Mouse (Mus musculus) splenic B cell, adult 2 months (primary cell): ENCODE measurements around the gene Paf1.
"Not testable (repeated sequence)": the region's sequence is repeated elsewhere in the genome, so short reads cannot be mapped to it uniquely, and the experiment has no call there.

Source experiments
- DNase-seq: peaks from one replicate; pipeline ENCODE4 v3.0.0-alpha.2; 2011; ENCODE audit warnings: low read depth, low spot score
- H3K27me3 ChIP-seq: 2 replicates; pipeline ENCODE4 v1.6.1; 2012; ENCODE audit warnings: mild to moderate bottlenecking, low read length, moderate library complexity, mixed read lengths; ENCODE audit not compliant: control insufficient read depth, poor library complexity, insufficient read depth, severe bottlenecking
- H3K36me3 ChIP-seq: 2 replicates; pipeline ENCODE4 v1.6.1; 2012; ENCODE audit warnings: mild to moderate bottlenecking, low read length, moderate library complexity, mixed read lengths; ENCODE audit not compliant: control insufficient read depth, poor library complexity, insufficient read depth, severe bottlenecking

The Paf1 gene

GRCm38 (mm10) chr7:28386007-28386406 is 6.7 kb upstream of the Paf1 start:
- H3K27me3 ChIP-seq: no peaks in the 10 kb centered on the region
- peak; percentile 74 for DNase-seq
- peaks cover 3% of the 10 kb centered on the region; the same call in 1 of the 2 replicates for H3K36me3 ChIP-seq

DNA sequence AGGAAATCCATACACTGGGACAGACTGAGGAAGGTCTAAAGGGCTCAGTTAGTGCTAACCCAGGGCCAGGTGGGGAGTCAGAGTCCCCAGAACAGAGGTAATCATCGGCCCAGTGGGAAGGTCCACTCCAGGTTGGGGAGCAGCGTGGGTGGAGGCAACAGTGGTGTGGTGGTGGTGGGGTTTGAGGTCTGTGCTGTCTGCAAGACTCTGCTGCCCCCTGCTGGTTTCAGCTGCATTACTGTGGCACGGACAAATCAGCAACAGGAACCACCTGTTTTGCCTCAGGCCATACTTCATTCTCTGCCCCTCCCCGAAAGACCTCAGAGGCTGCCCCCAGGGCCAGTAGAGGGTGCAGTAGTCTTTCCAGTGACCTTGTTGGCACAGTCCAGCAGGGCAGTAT is 6.3 kb upstream of the Paf1 start:
- DNase-seq: peak; percentile 97
- H3K27me3 ChIP-seq: no peaks in the 10 kb centered on the region
- peaks cover 3% of the 10 kb centered on the region; the same call in 1 of the 2 replicates for H3K36me3 ChIP-seq

- H3K27me3 ChIP-seq: not testable (repeated sequence)
- peak; percentile 15 for DNase-seq
These were observed 5.9 kb upstream of the Paf1 start for GRCm38 (mm10) chr7:28386877-28387276.

DNA sequence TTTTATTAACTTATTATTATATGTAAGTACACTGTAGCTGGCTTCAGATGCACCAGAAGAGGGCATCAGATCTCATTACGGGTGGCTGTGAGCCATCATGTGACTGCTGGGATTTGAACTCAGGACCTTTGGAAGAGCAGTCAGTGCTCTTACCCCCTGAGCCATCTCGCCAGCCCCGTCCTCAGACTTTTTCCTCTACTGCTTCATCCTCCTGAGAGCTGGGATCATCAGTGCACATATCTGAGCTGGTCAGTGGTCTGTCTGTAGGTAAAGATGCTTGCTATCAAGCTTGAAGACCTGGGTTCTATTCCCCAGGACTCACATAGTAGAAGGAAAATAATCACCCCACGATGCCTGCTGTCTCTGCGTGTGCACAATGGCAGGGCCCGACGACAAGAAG is 5.4 kb upstream of the Paf1 start:
- H3K36me3 ChIP-seq, H3K27me3 ChIP-seq, DNase-seq: not testable (repeated sequence)

More at GRCm38 (mm10) chr7:28386877-28387276, 5.9 kb upstream of the Paf1 start:
- not testable (repeated sequence) for H3K36me3 ChIP-seq

DNA sequence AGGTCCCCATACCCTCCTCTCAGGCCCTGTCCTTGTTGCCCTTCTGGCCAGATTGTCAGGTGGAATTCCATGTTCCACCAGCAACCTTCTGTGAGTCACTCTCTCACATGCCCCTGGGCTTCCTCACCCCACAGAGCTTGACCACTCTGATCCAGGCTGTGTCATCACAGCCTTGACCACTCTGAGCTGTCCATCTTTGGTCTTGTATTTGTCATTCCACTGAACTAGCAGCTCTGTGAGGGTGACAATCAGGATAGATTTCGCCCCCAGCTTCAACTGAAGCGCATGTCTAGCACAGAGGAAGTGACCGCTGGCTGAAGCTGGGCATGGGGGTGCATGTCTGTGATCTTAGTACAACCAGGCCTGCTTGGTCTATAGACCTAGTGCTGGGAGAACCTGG is 2.4 kb upstream of the Paf1 start:
- no peak for DNase-seq
- H3K27me3 ChIP-seq: no peaks in the 10 kb centered on the region
- peaks cover 3% of the 10 kb centered on the region; the same call in 1 of the 2 replicates for H3K36me3 ChIP-seq

DNA sequence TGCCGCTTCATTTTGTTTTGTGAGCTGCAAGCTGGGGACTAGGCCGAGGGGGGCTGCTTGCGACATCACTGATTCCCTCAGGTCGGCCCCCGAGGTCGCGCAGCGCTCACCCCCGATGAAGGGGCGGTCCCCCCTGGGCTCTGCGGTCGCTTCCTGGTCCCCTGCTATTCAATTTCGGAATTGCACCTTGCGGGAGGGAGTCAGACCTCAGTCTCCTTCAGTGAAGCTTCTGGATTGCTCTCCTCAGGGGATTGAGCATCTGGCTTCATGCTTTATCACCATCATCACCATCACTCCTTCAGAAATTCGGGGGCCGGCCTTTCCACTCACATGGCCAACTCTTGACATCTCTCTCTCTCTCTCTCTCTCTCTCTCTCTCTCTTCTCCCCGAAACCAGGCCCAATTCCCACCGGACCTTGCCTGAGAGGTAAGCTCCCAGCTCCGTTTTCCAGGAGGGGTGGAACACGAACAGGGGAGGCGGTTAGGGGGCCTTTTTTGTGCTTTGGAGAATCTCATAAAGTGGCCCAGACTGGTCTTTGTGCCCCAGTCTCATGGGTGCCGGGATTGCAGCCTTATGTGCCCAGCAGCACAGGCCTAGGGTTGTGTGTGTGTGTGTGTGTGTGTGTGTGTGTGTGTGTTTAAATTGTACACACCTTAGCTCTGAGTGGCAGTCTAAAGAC is 661 bp downstream of the Paf1 start:
- Histone ChIP-seq H3K36me3 (peaks cover 15% of the 10 kb centered on the region), H3K27me3 (no peaks in the 10 kb centered on the region)
- DNase-seq: no peak

DNA sequence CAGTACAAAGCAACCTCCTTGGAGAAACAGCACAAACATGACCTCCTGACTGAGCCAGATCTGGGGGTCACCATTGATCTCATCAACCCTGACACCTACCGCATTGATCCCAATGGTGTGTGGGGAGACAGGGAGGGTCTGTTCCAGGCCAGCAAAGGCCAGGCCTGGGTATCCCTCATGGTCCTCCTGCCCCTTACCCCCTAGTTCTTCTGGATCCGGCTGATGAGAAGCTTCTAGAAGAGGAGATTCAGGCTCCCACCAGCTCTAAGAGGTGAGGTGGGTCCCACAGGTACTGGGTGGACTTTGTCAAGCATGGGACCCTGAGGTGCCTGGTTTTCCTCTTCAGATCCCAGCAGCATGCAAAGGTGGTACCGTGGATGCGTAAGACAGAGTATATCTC is 2.7 kb downstream of the Paf1 start:
- no peak for DNase-seq
- peaks cover 15% of the 10 kb centered on the region for H3K36me3 ChIP-seq
- H3K27me3 ChIP-seq: no peaks in the 10 kb centered on the region

DNA sequence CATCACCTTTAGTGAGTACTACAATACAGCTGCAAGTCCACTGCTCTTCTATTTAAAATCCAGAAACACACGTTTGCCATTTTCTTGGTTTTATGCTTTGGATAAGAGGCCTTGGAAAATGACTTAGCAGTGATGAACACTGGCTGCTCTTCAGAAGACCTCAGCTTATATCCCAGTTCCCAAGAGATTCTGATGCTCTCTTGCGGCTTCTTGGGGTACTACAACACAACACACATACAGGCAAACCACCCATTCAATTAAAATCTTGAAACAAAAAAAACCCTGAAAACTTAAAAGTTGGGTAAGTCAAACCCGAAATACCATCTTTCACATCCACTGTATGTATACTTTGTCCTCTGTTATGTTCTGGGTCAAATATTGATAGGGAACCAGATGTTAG is 5.2 kb downstream of the Paf1 start:
- Histone ChIP-seq H3K36me3 (peaks cover 18% of the 10 kb centered on the region), H3K27me3 (no peaks in the 10 kb centered on the region)
- DNase-seq: peak; percentile 66

- Histone ChIP-seq H3K36me3 (peaks cover 20% of the 10 kb centered on the region), H3K27me3 (no peaks in the 10 kb centered on the region)
- no peak for DNase-seq
These were observed 6.1 kb downstream of the Paf1 start for GRCm38 (mm10) chr7:28398696-28399340.

GRCm38 (mm10) chr7:28401030-28401429 is 8.3 kb downstream of the Paf1 start:
- Histone ChIP-seq H3K27me3 (no peaks in the 10 kb centered on the region), H3K36me3 (peaks cover 16% of the 10 kb centered on the region)
- no peak for DNase-seq

DNA sequence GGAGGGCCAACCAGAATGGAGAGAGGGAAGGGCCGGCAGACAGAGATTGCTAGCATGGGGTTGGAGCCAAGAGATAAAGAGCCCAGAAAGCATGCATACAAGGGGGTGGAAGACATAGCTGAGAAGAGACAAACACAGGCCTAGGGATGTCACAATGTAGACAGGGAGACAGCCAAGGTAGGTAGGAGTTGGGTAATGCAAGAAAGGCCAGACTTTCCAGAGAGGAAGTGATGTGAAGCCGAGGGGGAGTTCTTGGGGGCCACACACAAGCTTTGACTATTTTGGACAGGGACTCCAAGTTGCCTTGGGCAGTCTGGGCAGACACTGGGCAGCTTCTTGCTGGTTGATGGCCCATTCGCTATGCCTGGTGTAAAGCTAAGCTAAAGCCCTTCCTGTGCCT is 9.2 kb downstream of the Paf1 start:
- peaks cover 10% of the 10 kb centered on the region for H3K36me3 ChIP-seq
- no peaks in the 10 kb centered on the region for H3K27me3 ChIP-seq
- no peak for DNase-seq

- no peaks in the 10 kb centered on the region for H3K27me3 ChIP-seq
- peaks cover 7% of the 10 kb centered on the region for H3K36me3 ChIP-seq
- DNase-seq: no peak
These were observed 18.2 kb downstream of the Paf1 start for GRCm38 (mm10) chr7:28410841-28411475.

DNA sequence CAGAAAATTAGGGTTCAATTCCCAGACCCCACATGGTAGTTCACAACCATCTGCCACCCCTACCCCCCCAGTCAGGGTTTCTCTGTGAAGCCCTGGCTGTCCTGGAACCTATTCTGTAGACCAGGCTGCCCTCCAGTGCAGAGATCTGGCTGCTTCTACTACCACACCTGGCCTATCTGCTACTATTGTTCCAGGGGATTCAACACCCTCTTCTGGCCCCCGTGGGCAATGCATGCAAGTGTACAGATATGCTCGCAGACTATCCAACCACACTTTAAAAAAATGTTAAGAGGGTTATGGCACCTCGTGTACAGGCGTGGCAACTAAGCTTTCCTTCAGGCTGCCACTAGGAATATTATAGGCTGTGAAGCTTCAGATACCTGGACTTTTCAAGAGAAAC is 20.1 kb downstream of the Paf1 start:
- Histone ChIP-seq H3K36me3 (peaks cover 3% of the 10 kb centered on the region), H3K27me3 (no peaks in the 10 kb centered on the region)
- DNase-seq: peak; percentile 56

- H3K27me3 ChIP-seq: no peaks in the 10 kb centered on the region
- H3K36me3 ChIP-seq: peaks cover 13% of the 10 kb centered on the region
- no peak for DNase-seq
These were observed 24.6 kb downstream of the Paf1 start for GRCm38 (mm10) chr7:28417368-28417767.

DNA sequence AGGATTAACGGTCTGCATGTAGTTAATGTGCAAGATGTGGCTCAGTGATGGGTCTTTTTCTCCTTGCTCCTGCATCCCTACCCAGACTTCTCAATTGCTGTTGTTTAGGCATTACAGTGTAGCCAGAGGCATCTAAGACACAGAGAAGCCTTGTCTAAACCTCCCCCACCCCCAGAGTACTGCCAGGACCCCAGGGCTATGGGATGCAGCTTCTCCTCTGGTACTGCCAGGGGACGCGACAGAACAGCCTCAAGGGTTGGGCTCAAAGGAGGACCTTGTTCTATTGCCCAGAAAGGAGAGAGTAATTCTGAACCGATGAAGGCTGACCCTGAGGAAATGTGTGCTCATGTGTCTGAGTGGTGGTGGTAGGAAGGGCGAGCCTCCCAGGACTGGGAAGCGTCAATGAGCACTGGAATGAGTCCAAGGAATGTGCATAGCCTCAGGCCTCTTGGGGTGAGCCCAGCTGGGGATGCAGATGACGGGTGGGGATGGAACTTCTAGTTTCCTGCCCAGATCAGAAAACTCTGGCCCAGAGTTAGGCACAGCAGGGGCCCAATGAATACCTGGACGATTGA is 25.4 kb downstream of the Paf1 start:
- H3K36me3 ChIP-seq: peaks cover 18% of the 10 kb centered on the region
- H3K27me3 ChIP-seq: no peaks in the 10 kb centered on the region
- DNase-seq: no peak
